Mouse (Mus musculus): ENCODE measurements around the gene Agt. TPM values are rescaled to one million over a fixed set of nuclear protein-coding genes. Genes with fewer than 3 reads are reported as not detected.

Agt gene
- 10 to 100 TPM; 12.0 to 18.0 TPM for total RNA-seq (2021)
- long read RNA-seq, experiment 1, transcript Agt-201 (5 exons, 1,891 nt) = major isoform, 21 of 24 reads
- long read RNA-seq, experiment 1, partial matches to known transcripts = 2 of 24 reads
- long read RNA-seq, experiment 1, other reads (novel, unspliced or antisense) = 1 of 24 reads
- long read RNA-seq, experiment 2, transcript Agt-201 (5 exons, 1,891 nt) = major isoform, 16 of 18 reads
- long read RNA-seq, experiment 2, partial matches to known transcripts = 2 of 18 reads
- long read RNA-seq, experiment 2, other reads (novel, unspliced or antisense) = 0 of 18 reads

- intact Hi-C loops (cut with DNase I) = loop anchor here (5.0 kb wide), 1 partner anchor 37 kb away; no protein-coding TSS in a partner anchor
- no peak for TF ChIP-seq CTCF (IDR thresholded peaks at IDR 0.05)
- Histone ChIP-seq H3K4me3 (peak within 1 kb of the TSS; percentile 65), H3K27ac (peak within 1 kb of the TSS; percentile 91)
- peak; percentile 92 for DNase-seq
Measured at GRCm38 (mm10) chr8:124569593-124569992, at the start of gene Agt. Gene Agt, minus strand, starts transcription at chr8:124569706.

GRCm38 (mm10) chr8:124618252-124618651 lies 48.7 kb upstream of the Agt start:
- DNase-seq = no peak
- intact Hi-C loops (cut with DNase I) = no loop called here
- TF ChIP-seq CTCF (IDR thresholded peaks at IDR 0.05) = no peak
- Histone ChIP-seq H3K4me3 (no peak overlapping the region), H3K27ac (no peak overlapping the region)

- peak; percentile 95; the same call in 1 of the 2 replicates for TF ChIP-seq CTCF (IDR thresholded peaks at IDR 0.05)
- peak overlapping the region; percentile 70 for H3K4me3 ChIP-seq
- intact Hi-C loops (cut with DNase I) = loop anchor here (1.0 kb wide), 1 partner anchor 60 kb away; no protein-coding TSS in a partner anchor
- DNase-seq = peak; percentile 77
- H3K27ac ChIP-seq = peak overlapping the region; percentile 71
Measured at GRCm38 (mm10) chr8:124617266-124617869, 47.9 kb upstream of the Agt start.

- Histone ChIP-seq H3K4me3 (no peak overlapping the region), H3K27ac (no peak overlapping the region)
- TF ChIP-seq CTCF (IDR thresholded peaks at IDR 0.05) = no peak
- no peak for DNase-seq
- intact Hi-C loops (cut with DNase I) = no loop called here
Measured at GRCm38 (mm10) chr8:124614325-124614724, 44.8 kb upstream of the Agt start.

- TF ChIP-seq CTCF (IDR thresholded peaks at IDR 0.05) = no peak
- no peak for DNase-seq
Measured at GRCm38 (mm10) chr8:124608972-124609353, 39.5 kb upstream of the Agt start.

GRCm38 (mm10) chr8:124608239-124608971 lies 38.9 kb upstream of the Agt start:
- H3K27ac ChIP-seq = no peak overlapping the region
- intact Hi-C loops (cut with DNase I) = no loop called here
- no peak overlapping the region for H3K4me3 ChIP-seq
- TF ChIP-seq CTCF (IDR thresholded peaks at IDR 0.05) = peak; percentile 64
- DNase-seq = no peak

More at GRCm38 (mm10) chr8:124608972-124609353, 39.5 kb upstream of the Agt start:
- no peak overlapping the region for H3K27ac ChIP-seq
- intact Hi-C loops (cut with DNase I) = no loop called here
- H3K4me3 ChIP-seq = no peak overlapping the region

GRCm38 (mm10) chr8:124604066-124604465 lies 34.6 kb upstream of the Agt start:
- TF ChIP-seq CTCF (IDR thresholded peaks at IDR 0.05) = peak; percentile 8; the same call in 1 of the 2 replicates
- Histone ChIP-seq H3K4me3 (no peak overlapping the region), H3K27ac (no peak overlapping the region)
- intact Hi-C loops (cut with DNase I) = no loop called here
- DNase-seq = no peak

- intact Hi-C loops (cut with DNase I) = no loop called here
- DNase-seq = peak; percentile 46
- no peak for TF ChIP-seq CTCF (IDR thresholded peaks at IDR 0.05)
- H3K4me3 ChIP-seq = no peak overlapping the region
- H3K27ac ChIP-seq = no peak overlapping the region
Measured at GRCm38 (mm10) chr8:124589393-124589792, 19.9 kb upstream of the Agt start.

- intact Hi-C loops (cut with DNase I) = no loop called here
- DNase-seq = no peak
- TF ChIP-seq CTCF (IDR thresholded peaks at IDR 0.05) = no peak
- Histone ChIP-seq H3K27ac (peak overlapping the region; percentile 40), H3K4me3 (no peak overlapping the region)
Measured at GRCm38 (mm10) chr8:124586556-124586955, 17.1 kb upstream of the Agt start.

- peak; percentile 55 for DNase-seq
- no peak for TF ChIP-seq CTCF (IDR thresholded peaks at IDR 0.05)
- peak overlapping the region; percentile 40 for H3K27ac ChIP-seq
Measured at GRCm38 (mm10) chr8:124585718-124586425, 16.4 kb upstream of the Agt start.

GRCm38 (mm10) chr8:124576751-124577150 lies 7.2 kb upstream of the Agt start:
- no peak for DNase-seq
- intact Hi-C loops (cut with DNase I) = no loop called here
- TF ChIP-seq CTCF (IDR thresholded peaks at IDR 0.05) = no peak
- Histone ChIP-seq H3K27ac (no peak overlapping the region), H3K4me3 (no peak overlapping the region)

More at GRCm38 (mm10) chr8:124585718-124586425, 16.4 kb upstream of the Agt start:
- intact Hi-C loops (cut with DNase I) = no loop called here
- H3K4me3 ChIP-seq = no peak overlapping the region

GRCm38 (mm10) chr8:124575811-124576210 lies 6.3 kb upstream of the Agt start, which contains the start of gene Capn9:
Gene Capn9, plus strand, starts transcription at chr8:124576111.
- no peak for DNase-seq
- Histone ChIP-seq H3K4me3 (no peak within 1 kb of the TSS), H3K27ac (no peak within 1 kb of the TSS)
- no peak for TF ChIP-seq CTCF (IDR thresholded peaks at IDR 0.05)
- intact Hi-C loops (cut with DNase I) = no loop called here
